Comparison of ENCODE assay signal across 21 mouse cellular contexts in genomic region chr14:20870110-20870509, GRCm38 (mm10). TPM values are rescaled to one million over a fixed set of nuclear protein-coding genes. Genes with fewer than 3 reads are reported as not detected.
DNase-seq lines count a peak whose midpoint lies in the region; ATAC-seq and TF ChIP-seq lines count a peak whose summit lies in the region.
"Had no signal": no experiment of that assay in that cellular context is flagged by ENCODE, and none has a peak within 500 bp of the region (broad histone marks: within the 10 kb centered on the region; RNA-seq: fewer than 3 reads in every experiment).

No protein-coding gene starts in this region.

- no peak for DNase-seq in gastrocnemius, adult 2 months
- DNase-seq in gastrocnemius, postnatal 25 days, result no peak
- DNase-seq in kidney, adult 2 months, result peak; percentile 93
- DNase-seq in kidney, postnatal 25 days, result peak; percentile 54 to 72
- no peak for DNase-seq in right cerebral cortex, postnatal 4 days
- DNase-seq: adrenal gland, postnatal 10 days; B cell, adult 2 months; cerebellum, adult 18-20 months; cerebellum, postnatal 10 days; heart, adult 2 months had no signal

- peak overlapping the region; percentile 83; the same call in 1 of the 2 replicates for H3K27ac ChIP-seq in gastrocnemius, adult 2 months
- peak overlapping the region; percentile 95 for H3K27ac ChIP-seq in kidney, adult 2 months (ENCODE audit: insufficient read depth, low read depth, low read length)
- no peak overlapping the region for H3K27ac ChIP-seq in kidney, embryonic 14.5 days (ENCODE audit: low read depth, low read length)
- H3K27ac ChIP-seq: embryonic facial prominence, embryonic 15.5 days; forebrain, embryonic 10.5 days; hindbrain, embryonic 10.5 days; hindbrain, embryonic 14.5 days had no signal

- WGBS in kidney, adult 2 months, result 44% methylated on average over 3 of the region's 3 CpGs
- WGBS in kidney, embryonic 14.5 days, result 81% methylated on average over 3 of the region's 3 CpGs

- no peak for ATAC-seq in kidney, embryonic 14.5 days (ENCODE audit: low FRiP score, low TSS enrichment)
- ATAC-seq in cerebellum, adult (ENCODE audit: insufficient number of reproducible peaks, low FRiP score, low TSS enrichment), result no peak
- ATAC-seq: CD4-positive, CD25-positive, alpha-beta regulatory T cell, adult 4 months; forebrain, embryonic 14.5 days had no signal

- no peaks in the 10 kb centered on the region for H3K27me3 ChIP-seq in kidney, adult 2 months (replicated peaks; ENCODE audit: control insufficient read depth, insufficient read depth, low read length)
- no peaks in the 10 kb centered on the region for H3K27me3 ChIP-seq in kidney, embryonic 14.5 days (ENCODE audit: control insufficient read depth, insufficient read depth, low read length)
- H3K27me3 ChIP-seq: embryonic facial prominence, embryonic 15.5 days; heart, embryonic 12.5 days had no signal

- no peaks in the 10 kb centered on the region for H3K9me3 ChIP-seq in kidney, embryonic 14.5 days (ENCODE audit: control insufficient read depth, low read length)
- H3K9me3 ChIP-seq: embryonic facial prominence, embryonic 15.5 days; forebrain, embryonic 10.5 days; G1E; heart, embryonic 12.5 days; hindbrain, embryonic 10.5 days had no signal

- no peak overlapping the region for H3K4me3 ChIP-seq in gastrocnemius, adult 2 months
- no peak overlapping the region for H3K4me3 ChIP-seq in kidney, adult 2 months (ENCODE audit: insufficient read depth, low read depth, low read length)
- H3K4me3 ChIP-seq in kidney, embryonic 14.5 days (ENCODE audit: low read length), result no peak overlapping the region
- H3K4me3 ChIP-seq: embryonic facial prominence, embryonic 15.5 days; erythroblast, embryonic 14.5 days; forebrain, embryonic 10.5 days; heart, adult 2 months; heart, embryonic 12.5 days; hindbrain, embryonic 10.5 days had no signal

- H3K4me2 ChIP-seq in kidney, embryonic 14.5 days (replicated peaks; ENCODE audit: low read depth, low read length), result no peak overlapping the region
- H3K4me2 ChIP-seq: embryonic facial prominence, embryonic 15.5 days; heart, embryonic 12.5 days; hindbrain, embryonic 14.5 days had no signal

- TF ChIP-seq CTCF in gastrocnemius, adult 2 months (IDR thresholded peaks at IDR 0.05), result no peak
- TF ChIP-seq CTCF in kidney, adult 2 months (conservative IDR thresholded peaks at IDR 0.05; ENCODE audit: insufficient read depth, insufficient read length, low read depth, low read length), result no peak

- no peak for TF ChIP-seq POLR2A in kidney, adult 2 months (IDR thresholded peaks at IDR 0.05; ENCODE audit: low read depth, low read length)

- H3K4me1 ChIP-seq in kidney, adult 2 months (ENCODE audit: control insufficient read depth, insufficient read depth, low read length), result peaks cover 41% of the 10 kb centered on the region
- H3K4me1 ChIP-seq in kidney, embryonic 14.5 days (ENCODE audit: control insufficient read depth, insufficient read depth, low read length), result no peaks in the 10 kb centered on the region
- H3K4me1 ChIP-seq: embryonic facial prominence, embryonic 15.5 days; forebrain, embryonic 10.5 days; hindbrain, embryonic 10.5 days had no signal

- no peak overlapping the region for H3K9ac ChIP-seq in kidney, embryonic 14.5 days (ENCODE audit: low read depth, low read length)
- H3K9ac ChIP-seq: embryonic facial prominence, embryonic 15.5 days; heart, embryonic 12.5 days; hindbrain, embryonic 14.5 days had no signal

- no peaks in the 10 kb centered on the region for H3K36me3 ChIP-seq in kidney, adult 2 months (ENCODE audit: control insufficient read depth, insufficient read depth, low read length)
- H3K36me3 ChIP-seq in kidney, embryonic 14.5 days (ENCODE audit: control insufficient read depth, insufficient read depth, low read length), result no peaks in the 10 kb centered on the region
- H3K36me3 ChIP-seq: embryonic facial prominence, embryonic 15.5 days; forebrain, embryonic 10.5 days; G1E; heart, embryonic 12.5 days; hindbrain, embryonic 10.5 days had no signal

- intact Hi-C loops in gastrocnemius, adult 2 months (cut with DNase I), result loop anchor here (2.0 to 10.0 kb wide), 3 partner anchors 33 to 125 kb away; partner anchors contain the start of gene Plau

RNA-seq across cellular contexts. Expression of gene Plau, which starts 33.6 kb away (rescaled TPM):
- 10 to 100 TPM; 17.2 to 28.5 TPM for total RNA-seq in gastrocnemius, adult 2 months (2021)
- total RNA-seq in gastrocnemius, postnatal 25 days (2021), result 10 to 100 TPM; 19.1 to 19.6 TPM
- 261 and 276 TPM in 2 replicates for polyA plus RNA-seq in kidney, adult 2 months (2012; rRNA removed)
- polyA plus RNA-seq in kidney, embryonic 14.5 days (2014; fragmentation: Nextera tagmentation; extraction: Ambion mirVana), result 3.7 and 4.2 TPM in 2 replicates
- polyA plus RNA-seq: CD4-positive, CD25-positive, alpha-beta regulatory T cell, adult 4 months; erythroblast, embryonic 14.5 days; G1E had no signal

RNA-seq across cellular contexts. Expression of gene Vcl, which starts 59.1 kb away (rescaled TPM):
- 10 to 100 TPM; 60.0 to 79.2 TPM for total RNA-seq in gastrocnemius, adult 2 months (2021)
- total RNA-seq in gastrocnemius, postnatal 25 days (2021), result 10 to 100 TPM; 78.4 to 94.0 TPM
- 30.6 and 33.1 TPM in 2 replicates for polyA plus RNA-seq in kidney, adult 2 months (2012; rRNA removed)
- polyA plus RNA-seq in kidney, embryonic 14.5 days (2014; fragmentation: Nextera tagmentation; extraction: Ambion mirVana), result 19.1 and 42.4 TPM in 2 replicates

Comparison
In these comparisons a context has a peak if more than half of its experiments do, and no peak if none do; other contexts are left out.
1. DNase-seq: peak in kidney, adult 2 months (single experiment) and kidney, postnatal 25 days (2 of 2); none in gastrocnemius, adult 2 months (single experiment), gastrocnemius, postnatal 25 days (single experiment) and right cerebral cortex, postnatal 4 days (single experiment).